Mouse (Mus musculus): ENCODE results near the gene Cfc1. TPM values are rescaled to one million over a fixed set of nuclear protein-coding genes. Genes with fewer than 3 reads are reported as not detected.
A peak's percentile ranks its signal among the peaks of the same experiment; 100 is the strongest.
"Not testable (repeated sequence)": the region's sequence is repeated elsewhere in the genome, so short reads cannot be mapped to it uniquely, and the experiment has no call there.

Gene Cfc1
- polyA plus RNA-seq (2016; fragmentation: Nextera tagmentation; extraction: Ambion mirVana), result not detected in 2 replicates

DNA sequence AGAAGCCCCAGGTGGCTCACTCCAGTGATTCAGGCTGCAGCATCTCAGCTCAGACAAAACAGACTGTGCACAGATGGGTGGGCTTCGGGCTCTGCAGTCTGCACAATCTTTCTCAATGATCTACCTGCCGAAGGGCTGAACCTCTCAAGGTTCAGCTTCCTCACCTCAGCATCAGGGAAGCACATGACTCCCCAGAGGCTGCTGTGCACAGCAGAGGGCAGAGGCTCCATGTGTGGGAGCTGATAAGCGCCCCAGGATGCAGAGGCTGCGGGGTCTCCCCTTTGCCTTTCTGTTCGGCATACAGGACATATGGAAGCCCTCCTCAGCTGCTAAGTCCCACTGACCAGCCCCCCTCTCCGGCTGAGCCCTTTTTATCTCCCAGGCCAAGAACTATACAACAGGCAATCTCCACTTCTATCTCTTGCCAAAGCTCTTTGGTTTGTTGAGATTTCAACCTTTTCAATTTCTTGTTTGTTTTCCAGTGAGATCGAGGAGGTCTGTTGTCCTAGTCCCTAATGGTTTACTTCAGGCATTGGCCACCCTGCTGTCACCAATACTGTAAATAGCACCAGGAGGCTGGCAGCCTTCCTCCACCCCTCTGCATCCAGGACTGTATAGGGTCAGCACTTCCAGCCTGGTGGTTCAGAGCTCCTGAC, at the start of gene Cfc1:
TSS of gene Cfc1 (plus strand) at position 606 of the 656 bp plus-strand sequence.
- H3K27ac ChIP-seq, result not testable (repeated sequence)

GRCm38 (mm10) chr1:34487383-34487782, 48.1 kb upstream of the Cfc1 start:
- 91% methylated on average over 3 of the region's 3 CpGs for WGBS
- Histone ChIP-seq H3K4me3 (no peak overlapping the region), H3K27me3 (ENCODE audit: poor library complexity, severe bottlenecking) (peaks cover 16% of the 10 kb centered on the region), H3K4me1 (peaks cover 7% of the 10 kb centered on the region), H3K36me3 (replicated peaks) (no peaks in the 10 kb centered on the region), H3K9me3 (no peaks in the 10 kb centered on the region), H3K27ac (no peak overlapping the region)
- no peak for DNase-seq (ENCODE audit: extremely low spot score, low spot score)

More for the DNA sequence above, at the start of gene Cfc1:
- not testable (repeated sequence) for H3K36me3 ChIP-seq (replicated peaks); DNase-seq (ENCODE audit: extremely low spot score, low spot score); H3K9me3 ChIP-seq
- peak within 1 kb of the TSS; percentile 34; the same call in 1 of the 2 replicates for H3K4me3 ChIP-seq
- peaks cover 13% of the 10 kb centered on the region for H3K4me1 ChIP-seq
- H3K27me3 ChIP-seq (ENCODE audit: poor library complexity, severe bottlenecking), result peaks cover 45% of the 10 kb centered on the region
- 40% methylated on average over 7 of the region's 7 CpGs for WGBS

- Histone ChIP-seq H3K9me3 (no peaks in the 10 kb centered on the region), H3K27me3 (ENCODE audit: poor library complexity, severe bottlenecking) (peaks cover 11% of the 10 kb centered on the region), H3K36me3 (replicated peaks) (no peaks in the 10 kb centered on the region), H3K4me1 (peaks cover 7% of the 10 kb centered on the region), H3K4me3 (no peak overlapping the region), H3K27ac (no peak overlapping the region)
- 87% methylated on average over 6 of the region's 6 CpGs for WGBS
- DNase-seq (ENCODE audit: extremely low spot score, low spot score), result no peak
Measured at GRCm38 (mm10) chr1:34489852-34490541, 45.5 kb upstream of the Cfc1 start.

DNA sequence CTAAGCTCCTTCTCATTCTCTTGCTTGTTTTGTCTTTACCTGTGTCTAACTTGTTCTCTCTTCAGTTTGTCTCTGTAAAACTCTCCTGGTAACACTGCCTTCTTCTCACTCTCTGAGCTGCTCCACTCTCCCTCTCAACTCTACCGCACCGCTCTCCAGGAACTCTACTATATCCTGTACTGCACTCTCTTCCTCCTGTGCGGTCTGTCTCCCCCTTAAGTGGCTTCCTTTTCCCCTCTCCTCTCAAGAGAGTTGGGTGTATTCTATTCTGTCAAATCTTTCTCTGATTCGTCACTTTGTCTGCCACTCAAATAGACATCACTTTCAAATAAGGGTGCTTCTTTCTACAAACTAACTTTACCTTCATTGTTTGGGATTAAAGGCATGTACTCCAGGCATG, 44.0 kb upstream of the Cfc1 start:
- no peak overlapping the region for H3K27ac ChIP-seq
- no peak for DNase-seq (ENCODE audit: extremely low spot score, low spot score)
- H3K4me3 ChIP-seq, result no peak overlapping the region
- no peaks in the 10 kb centered on the region for H3K4me1 ChIP-seq
- no peaks in the 10 kb centered on the region for H3K27me3 ChIP-seq (ENCODE audit: poor library complexity, severe bottlenecking)
- 85% methylated on average over 4 of the region's 4 CpGs for WGBS
- no peaks in the 10 kb centered on the region for H3K36me3 ChIP-seq (replicated peaks)
- H3K9me3 ChIP-seq, result no peaks in the 10 kb centered on the region

DNA sequence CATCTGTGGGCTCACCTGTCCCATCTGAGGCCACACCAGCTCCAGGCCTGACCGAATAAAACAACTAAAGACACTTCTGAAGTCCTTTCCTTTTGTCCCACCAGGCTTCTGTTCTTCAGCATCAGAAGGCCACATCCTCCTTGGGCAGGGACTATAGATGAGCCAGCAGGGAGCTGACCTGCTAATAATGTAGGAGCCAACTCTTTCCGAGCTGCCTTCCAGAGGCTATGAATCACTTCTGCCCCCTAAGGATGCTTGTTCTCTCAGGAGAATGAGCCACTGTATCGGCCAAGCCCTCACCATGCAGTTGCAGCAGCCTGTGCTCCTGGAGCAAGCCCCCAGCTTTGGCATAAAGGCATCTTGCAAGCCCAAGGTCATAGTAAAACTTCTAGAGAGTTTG, 32.5 kb upstream of the Cfc1 start:
- Histone ChIP-seq H3K4me1 (no peaks in the 10 kb centered on the region), H3K4me3 (no peak overlapping the region), H3K36me3 (replicated peaks) (no peaks in the 10 kb centered on the region), H3K27me3 (ENCODE audit: poor library complexity, severe bottlenecking) (no peaks in the 10 kb centered on the region), H3K9me3 (no peaks in the 10 kb centered on the region), H3K27ac (no peak overlapping the region)
- no peak for DNase-seq (ENCODE audit: extremely low spot score, low spot score)
- 57% methylated on average over 3 of the region's 3 CpGs for WGBS

- Histone ChIP-seq H3K4me3 (no peak overlapping the region), H3K36me3 (replicated peaks) (no peaks in the 10 kb centered on the region), H3K27me3 (ENCODE audit: poor library complexity, severe bottlenecking) (no peaks in the 10 kb centered on the region), H3K27ac (no peak overlapping the region), H3K9me3 (no peaks in the 10 kb centered on the region), H3K4me1 (peaks cover 3% of the 10 kb centered on the region)
- no peak for DNase-seq (ENCODE audit: extremely low spot score, low spot score)
- 71% methylated on average over 7 of the region's 7 CpGs for WGBS
Measured at GRCm38 (mm10) chr1:34505307-34505706, 30.1 kb upstream of the Cfc1 start.

DNA sequence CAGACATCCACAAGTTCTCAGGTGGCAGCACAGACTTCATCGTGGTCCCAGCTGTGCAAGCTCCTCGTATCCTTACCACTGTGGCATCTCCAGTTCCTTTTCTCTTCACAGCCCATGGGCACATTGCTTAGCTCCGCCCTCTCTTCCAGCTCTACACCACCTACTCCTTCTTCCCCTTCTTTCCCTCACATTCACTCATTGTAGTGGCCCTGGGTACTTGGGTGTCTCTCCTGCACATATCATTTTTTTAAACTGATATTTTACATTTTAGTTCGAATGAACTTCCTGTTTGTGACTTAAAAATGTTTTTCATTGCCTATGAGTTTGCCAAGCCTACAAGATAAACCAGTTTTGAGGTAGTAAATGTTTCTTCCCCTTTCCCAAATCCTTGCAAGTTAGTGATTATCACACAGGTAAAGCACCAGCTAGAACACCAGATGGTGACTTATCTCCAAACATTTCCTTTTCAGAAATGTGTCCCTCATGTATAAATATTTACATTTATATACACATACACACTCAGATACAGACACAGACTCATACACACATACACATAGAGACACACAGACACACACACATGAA, 29.4 kb upstream of the Cfc1 start:
- Histone ChIP-seq H3K4me3 (no peak overlapping the region), H3K27ac (no peak overlapping the region), H3K4me1 (peaks cover 11% of the 10 kb centered on the region), H3K9me3 (no peaks in the 10 kb centered on the region), H3K27me3 (ENCODE audit: poor library complexity, severe bottlenecking) (no peaks in the 10 kb centered on the region), H3K36me3 (replicated peaks) (no peaks in the 10 kb centered on the region)
- WGBS, result 90% methylated on average over 4 of the region's 4 CpGs
- DNase-seq (ENCODE audit: extremely low spot score, low spot score), result no peak

DNA sequence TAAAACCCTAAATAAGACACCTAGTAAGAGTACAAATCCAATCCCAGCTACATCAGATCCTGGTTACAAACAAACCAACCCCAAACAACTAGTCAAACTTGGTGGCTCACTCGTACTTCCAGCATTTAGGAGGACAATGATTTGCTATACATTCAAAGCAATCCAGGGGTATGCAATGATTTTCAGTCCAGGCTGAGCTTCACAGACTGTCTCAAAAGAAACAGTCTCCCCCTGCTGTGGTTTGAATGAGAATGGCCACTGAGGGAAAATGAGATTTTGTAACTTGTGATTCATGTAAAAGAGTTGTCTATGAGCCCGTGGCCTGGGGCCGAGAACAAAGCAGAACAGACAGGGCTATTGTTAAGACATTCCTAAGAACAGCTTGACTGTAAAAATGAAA, 27.5 kb upstream of the Cfc1 start:
- WGBS, result 85% methylated on average over 3 of the region's 3 CpGs
- H3K27me3 ChIP-seq (ENCODE audit: poor library complexity, severe bottlenecking), result no peaks in the 10 kb centered on the region

GRCm38 (mm10) chr1:34510575-34510981, 24.9 kb upstream of the Cfc1 start:
- Histone ChIP-seq H3K36me3 (replicated peaks) (no peaks in the 10 kb centered on the region), H3K27me3 (ENCODE audit: poor library complexity, severe bottlenecking) (no peaks in the 10 kb centered on the region), H3K9me3 (no peaks in the 10 kb centered on the region), H3K4me3 (peak overlapping the region; percentile 27; the same call in 1 of the 2 replicates), H3K27ac (no peak overlapping the region), H3K4me1 (peaks cover 12% of the 10 kb centered on the region)
- 3% methylated on average over 7 of the region's 7 CpGs for WGBS
- DNase-seq (ENCODE audit: extremely low spot score, low spot score), result no peak

More for the DNA sequence above, 27.5 kb upstream of the Cfc1 start:
- Histone ChIP-seq H3K36me3 (replicated peaks) (no peaks in the 10 kb centered on the region), H3K4me1 (peaks cover 12% of the 10 kb centered on the region), H3K27ac (no peak overlapping the region), H3K9me3 (no peaks in the 10 kb centered on the region), H3K4me3 (no peak overlapping the region)
- no peak for DNase-seq (ENCODE audit: extremely low spot score, low spot score)

GRCm38 (mm10) chr1:34511027-34511426, 24.4 kb upstream of the Cfc1 start:
- H3K36me3 ChIP-seq (replicated peaks), result no peaks in the 10 kb centered on the region
- DNase-seq (ENCODE audit: extremely low spot score, low spot score), result peak; percentile 51
- WGBS, result 8% methylated on average over 3 of the region's 3 CpGs
- H3K9me3 ChIP-seq, result no peaks in the 10 kb centered on the region
- peaks cover 12% of the 10 kb centered on the region for H3K4me1 ChIP-seq
- H3K27me3 ChIP-seq (ENCODE audit: poor library complexity, severe bottlenecking), result no peaks in the 10 kb centered on the region
- peak overlapping the region; percentile 27; the same call in 1 of the 2 replicates for H3K4me3 ChIP-seq
- H3K27ac ChIP-seq, result no peak overlapping the region

- H3K9me3 ChIP-seq, result 0 out of 2 replicates have a peak, but pooled peaks cover 2% of the 10 kb centered on the region
- no peaks in the 10 kb centered on the region for H3K36me3 ChIP-seq (replicated peaks)
- no peak for DNase-seq (ENCODE audit: extremely low spot score, low spot score)
- H3K4me1 ChIP-seq, result peaks cover 16% of the 10 kb centered on the region
- no peaks in the 10 kb centered on the region for H3K27me3 ChIP-seq (ENCODE audit: poor library complexity, severe bottlenecking)
- no peak overlapping the region for H3K4me3 ChIP-seq
- 80% methylated on average over 4 of the region's 4 CpGs for WGBS
- no peak overlapping the region for H3K27ac ChIP-seq
Measured at GRCm38 (mm10) chr1:34513068-34513467, 22.4 kb upstream of the Cfc1 start.

- Histone ChIP-seq H3K27me3 (ENCODE audit: poor library complexity, severe bottlenecking) (no peaks in the 10 kb centered on the region), H3K4me1 (peaks cover 4% of the 10 kb centered on the region), H3K9me3 (0 out of 2 replicates have a peak, but pooled peaks cover 2% of the 10 kb centered on the region), H3K4me3 (no peak overlapping the region), H3K27ac (no peak overlapping the region), H3K36me3 (replicated peaks) (no peaks in the 10 kb centered on the region)
- WGBS, result 53% methylated on average over 5 of the region's 5 CpGs
- no peak for DNase-seq (ENCODE audit: extremely low spot score, low spot score)
Measured at GRCm38 (mm10) chr1:34516595-34516994, 18.9 kb upstream of the Cfc1 start.

DNA sequence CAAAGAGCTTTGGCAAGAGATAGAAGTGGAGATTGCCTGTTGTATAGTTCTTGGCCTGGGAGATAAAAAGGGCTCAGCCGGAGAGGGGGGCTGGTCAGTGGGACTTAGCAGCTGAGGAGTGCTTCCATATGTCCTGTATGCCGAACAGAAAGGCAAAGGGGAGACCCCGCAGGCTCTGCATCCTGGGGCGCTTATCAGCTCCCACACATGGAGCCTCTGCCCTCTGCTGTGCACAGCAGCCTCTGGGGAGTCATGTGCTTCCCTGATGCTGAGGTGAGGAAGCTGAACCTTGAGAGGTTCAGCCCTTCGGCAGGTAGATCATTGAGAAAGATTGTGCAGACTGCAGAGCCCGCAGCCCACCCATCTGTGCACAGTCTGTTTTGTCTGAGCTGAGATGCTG, 18.2 kb upstream of the Cfc1 start:
- H3K4me1 ChIP-seq; H3K27ac ChIP-seq; H3K9me3 ChIP-seq; H3K27me3 ChIP-seq (ENCODE audit: poor library complexity, severe bottlenecking); DNase-seq (ENCODE audit: extremely low spot score, low spot score); H3K4me3 ChIP-seq; H3K36me3 ChIP-seq (replicated peaks): not testable (repeated sequence)
- WGBS, result 69% methylated on average over 6 of the region's 6 CpGs
